Mouse (Mus musculus) adrenal gland, adult 8-10 months (tissue): ENCODE data around the gene Rubcn. TPM values are rescaled to one million over a fixed set of nuclear protein-coding genes. Genes with fewer than 3 reads are reported as not detected.
A peak's percentile ranks its signal among the peaks of the same experiment; 100 is the strongest.
"Not testable (repeated sequence)": the region's sequence is repeated elsewhere in the genome, so short reads cannot be mapped to it uniquely, and the experiment has no call there.

Experiments used
- DNase-seq: peaks from one replicate; pipeline ENCODE4 v3.0.0; 2022
- total RNA-seq, 4 experiments: library from RNA; stranded (reverse); gene quantifications; 2 replicates each; pipeline ENCODE4 v1.2.4; 2022

Rubcn gene
- 10 to 100 TPM; 31.0 to 60.3 (median 46.8) TPM for total RNA-seq

DNA sequence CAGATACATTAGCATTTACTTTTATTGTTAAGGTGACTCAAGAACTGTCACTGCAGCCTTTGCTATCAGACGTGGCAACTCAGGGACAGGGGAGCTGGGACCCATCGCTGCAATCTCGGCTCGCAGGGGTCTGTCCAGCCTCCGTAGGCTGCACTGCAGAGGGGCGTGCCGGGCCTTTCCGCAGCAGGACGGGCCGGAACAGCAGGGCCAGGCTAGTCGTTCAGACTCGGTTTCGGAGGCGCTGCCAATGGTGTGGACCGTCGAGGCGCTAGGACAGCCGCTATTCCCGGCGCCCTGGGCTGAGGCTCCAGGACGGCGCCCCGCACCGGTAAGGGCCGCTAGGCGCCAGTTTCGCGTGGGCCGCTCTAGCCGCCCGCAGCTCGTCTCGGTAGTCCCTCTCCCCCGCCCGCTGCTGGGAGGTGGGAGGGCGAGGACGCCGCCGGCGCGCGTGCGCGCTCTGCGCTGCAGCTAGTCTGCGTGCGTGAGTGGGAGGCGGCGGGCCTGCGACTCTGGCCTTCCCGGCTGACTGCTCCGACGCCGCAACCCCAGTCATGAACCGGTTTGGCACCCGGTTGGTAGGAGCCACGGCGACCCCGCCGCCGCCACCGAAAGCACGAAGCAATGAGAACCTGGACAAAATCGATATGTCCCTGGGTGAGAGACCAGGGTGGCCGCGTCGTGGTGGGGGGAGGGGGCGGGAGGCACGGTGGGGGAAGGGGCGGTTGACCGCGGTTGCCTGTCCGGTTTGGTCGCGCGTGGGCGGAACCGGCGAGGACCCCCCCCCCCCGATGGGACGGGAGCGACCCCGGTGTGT, at the start of gene Rubcn, which contains the start of gene Fyttd1:
Rubcn (minus strand) TSS at position 424 of the 814 bp plus-strand sequence.
Fyttd1 (plus strand) TSS at position 158 of the 814 bp plus-strand sequence.
- peak; percentile 93 for DNase-seq

DNA sequence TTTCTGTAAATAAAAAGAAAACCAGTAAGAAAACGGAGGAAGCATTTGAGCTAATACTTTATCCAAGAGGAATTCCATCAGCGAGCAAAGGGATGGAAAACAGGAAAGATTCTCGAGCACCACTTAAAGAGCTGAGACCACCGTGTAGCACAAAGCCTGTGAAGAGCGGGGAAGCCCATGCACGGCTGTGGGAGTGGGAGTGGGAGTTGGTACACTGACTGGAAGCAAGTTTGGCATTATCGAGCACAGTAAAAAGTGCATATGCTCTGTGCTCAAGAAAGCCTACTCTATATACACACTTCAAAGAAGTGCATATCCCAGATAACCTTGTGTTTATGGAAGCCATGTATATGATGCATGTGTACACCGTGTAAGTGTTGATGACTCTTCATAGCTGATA, 49.5 kb upstream of the Rubcn start:
- no peak for DNase-seq

DNA sequence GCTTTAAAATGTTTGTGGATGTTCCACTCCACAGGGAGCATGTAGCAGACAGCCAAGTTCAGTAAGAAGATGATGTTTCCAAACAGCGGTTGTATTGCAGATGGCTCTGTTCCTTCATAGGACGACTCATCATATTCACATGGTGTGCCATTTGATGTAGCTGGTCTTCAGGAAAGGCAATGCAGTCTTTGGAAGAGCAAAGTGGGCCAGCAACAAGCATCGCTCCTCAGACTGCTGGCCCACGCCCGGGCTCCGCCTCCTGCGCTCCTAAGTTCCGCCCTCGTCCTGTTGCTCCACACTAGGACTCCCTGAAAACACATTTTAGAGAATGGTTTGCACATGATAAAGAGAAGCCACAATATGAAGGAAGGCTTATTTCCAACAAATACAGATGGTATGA, 49.1 kb upstream of the Rubcn start:
- DNase-seq: not testable (repeated sequence)

DNA sequence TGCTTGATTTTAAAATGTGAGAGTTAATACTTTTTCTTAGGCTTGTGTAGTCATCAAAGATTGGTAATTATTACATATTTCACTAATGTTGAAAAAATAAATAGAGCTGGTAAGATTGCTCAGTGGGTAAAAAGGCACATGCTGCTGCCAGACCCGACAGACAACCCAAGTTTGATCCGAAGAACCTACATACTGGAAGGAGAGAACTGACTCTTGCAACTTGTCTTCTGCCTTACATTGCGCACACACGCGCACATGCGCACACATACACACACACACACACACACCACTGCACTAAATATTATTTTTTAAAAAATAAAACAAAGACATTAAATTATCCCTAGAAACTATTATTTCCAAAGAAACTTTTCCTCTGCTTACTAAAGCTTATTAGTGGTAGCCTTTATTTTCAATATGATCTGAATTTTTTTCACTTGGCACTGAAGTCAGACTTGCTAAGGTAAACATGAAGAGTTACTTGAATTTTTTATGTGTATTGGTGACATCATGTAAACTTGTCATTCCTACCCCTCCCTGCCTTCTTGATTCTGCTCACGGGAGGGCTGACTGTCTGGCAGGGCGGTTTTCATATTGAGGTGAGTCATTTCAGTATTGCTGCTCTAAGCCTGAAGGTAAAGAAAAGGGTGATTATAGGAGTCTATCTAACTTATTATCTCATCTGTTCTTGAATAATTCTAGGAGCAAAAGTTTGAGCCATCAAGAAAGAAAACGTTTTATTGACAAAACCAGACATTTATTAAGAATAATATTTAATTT, 37.9 kb upstream of the Rubcn start:
- no peak for DNase-seq

DNA sequence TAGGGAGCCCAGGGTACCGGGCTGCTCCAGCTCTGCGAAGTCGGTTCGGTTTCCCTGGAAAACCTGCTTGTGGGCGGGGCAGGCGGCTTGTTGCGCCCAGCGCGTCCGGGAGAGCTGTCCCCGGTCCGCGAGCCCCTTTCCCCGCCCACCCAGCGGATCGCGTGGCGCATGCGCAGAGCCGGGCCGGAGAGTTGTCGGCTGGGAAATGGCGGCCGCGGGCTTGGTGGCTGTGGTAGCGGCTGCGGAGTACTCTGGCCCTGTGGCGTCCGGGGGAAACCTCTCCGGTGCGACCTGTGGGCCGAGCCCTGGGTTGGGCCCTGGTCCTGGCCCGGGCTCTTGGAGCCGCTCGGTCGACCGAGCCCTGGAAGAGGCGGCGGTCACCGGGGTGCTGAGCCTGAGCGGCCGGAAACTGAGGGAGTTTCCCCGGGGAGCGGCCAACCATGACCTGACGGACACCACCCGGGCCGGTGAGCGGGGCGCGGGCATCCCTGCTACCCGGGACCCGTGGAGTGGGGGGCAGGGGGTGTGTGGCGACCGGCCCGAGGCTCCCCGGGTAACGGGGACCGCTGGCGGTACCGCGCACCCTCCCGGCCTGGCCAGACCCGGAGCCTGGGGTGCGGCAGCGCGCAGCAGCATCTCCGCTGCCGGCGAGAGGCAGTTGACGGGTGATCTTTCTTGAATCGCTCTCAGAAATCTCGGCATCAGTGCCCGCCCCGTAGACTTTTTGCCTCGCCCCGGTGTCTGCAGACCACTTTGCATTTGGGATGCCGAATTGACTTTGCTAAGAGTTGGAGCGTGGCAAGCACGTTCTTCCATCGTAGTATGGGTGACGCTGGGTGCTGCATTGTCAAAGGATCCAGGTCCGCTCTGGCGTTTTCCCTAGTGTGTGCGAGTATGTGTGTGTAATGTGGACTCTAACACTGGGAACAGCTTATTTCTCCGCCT, 36.6 kb upstream of the Rubcn start, which contains the start of gene Lrch3:
Lrch3 (plus strand) TSS at position 164 of the 945 bp plus-strand sequence.
- DNase-seq: peak; percentile 91

DNA sequence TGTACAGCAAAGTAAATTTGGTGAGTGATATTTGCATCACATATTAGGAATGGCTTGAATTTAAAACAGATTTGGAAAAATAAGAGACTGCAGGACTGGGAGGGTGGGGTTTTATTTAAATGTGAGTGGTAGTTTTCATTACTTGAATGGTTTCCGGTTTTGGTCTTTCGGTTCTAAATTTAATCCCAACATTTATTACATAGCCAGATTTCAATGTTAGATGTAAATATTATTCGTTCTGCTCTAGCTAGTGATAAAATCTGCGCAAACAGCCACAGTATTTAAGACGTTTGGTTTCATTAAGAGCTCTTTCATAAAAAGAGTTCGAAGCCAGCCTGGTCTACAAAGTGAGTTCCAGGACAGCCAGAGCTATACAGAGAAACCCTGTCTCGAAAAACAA, 35.6 kb upstream of the Rubcn start:
- DNase-seq: no peak

DNA sequence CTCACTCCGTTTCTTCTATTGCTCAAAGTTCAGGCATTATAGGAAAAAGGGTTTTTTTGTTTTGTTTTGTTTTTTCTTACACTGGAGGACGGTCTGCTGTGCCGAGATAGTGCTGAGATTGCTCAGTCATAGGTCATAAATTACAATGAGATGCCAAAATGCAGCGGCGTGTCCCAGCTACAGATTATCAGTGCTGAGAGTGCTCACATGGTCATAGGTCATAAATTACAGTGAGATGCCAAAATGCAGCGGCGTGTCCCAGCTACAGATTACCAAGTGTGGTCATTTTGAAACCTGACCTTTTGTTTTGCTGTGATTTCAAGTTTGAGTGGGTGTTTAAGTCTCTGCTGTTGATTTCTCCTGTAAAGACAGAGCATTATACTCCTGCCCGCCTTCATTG, 29.2 kb upstream of the Rubcn start:
- peak; percentile 73 for DNase-seq

DNA sequence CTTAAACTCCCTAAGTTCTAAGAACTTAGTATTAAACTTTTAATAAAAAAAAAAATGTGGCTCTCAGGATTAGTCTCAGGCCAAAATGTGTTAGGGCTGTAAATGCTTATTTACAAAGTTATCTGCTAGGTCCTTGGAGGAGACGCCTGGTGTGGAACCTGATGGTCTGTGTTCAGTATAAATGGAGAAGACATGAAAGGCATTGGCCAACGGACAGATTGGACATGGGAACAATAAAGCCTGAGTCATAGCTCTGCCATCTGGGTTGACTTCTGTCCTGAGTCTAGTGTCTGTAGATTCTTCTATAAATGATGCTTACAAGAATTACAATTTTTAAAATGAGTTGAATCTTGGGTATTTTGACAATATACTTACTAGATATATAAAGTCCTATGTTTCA, 28.6 kb upstream of the Rubcn start:
- no peak for DNase-seq

DNA sequence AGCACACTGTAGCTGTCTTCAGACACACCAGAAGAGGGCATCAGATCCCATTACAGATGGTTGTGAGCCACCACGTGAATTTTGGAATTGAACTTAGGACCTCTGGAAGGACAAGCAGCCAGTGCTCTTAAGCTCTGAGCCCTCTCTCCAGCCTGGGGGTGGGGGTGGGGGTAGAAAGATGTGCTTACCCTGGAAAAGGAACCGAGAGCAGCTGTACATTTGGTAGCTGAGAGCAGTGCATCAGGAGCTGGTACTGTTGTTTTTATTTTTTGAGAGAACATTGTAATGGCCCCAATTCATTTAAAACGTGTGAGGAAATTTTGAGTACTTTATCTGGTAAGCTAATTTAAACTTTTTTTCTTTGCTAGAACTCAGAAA, 24.5 kb upstream of the Rubcn start:
- no peak for DNase-seq

DNA sequence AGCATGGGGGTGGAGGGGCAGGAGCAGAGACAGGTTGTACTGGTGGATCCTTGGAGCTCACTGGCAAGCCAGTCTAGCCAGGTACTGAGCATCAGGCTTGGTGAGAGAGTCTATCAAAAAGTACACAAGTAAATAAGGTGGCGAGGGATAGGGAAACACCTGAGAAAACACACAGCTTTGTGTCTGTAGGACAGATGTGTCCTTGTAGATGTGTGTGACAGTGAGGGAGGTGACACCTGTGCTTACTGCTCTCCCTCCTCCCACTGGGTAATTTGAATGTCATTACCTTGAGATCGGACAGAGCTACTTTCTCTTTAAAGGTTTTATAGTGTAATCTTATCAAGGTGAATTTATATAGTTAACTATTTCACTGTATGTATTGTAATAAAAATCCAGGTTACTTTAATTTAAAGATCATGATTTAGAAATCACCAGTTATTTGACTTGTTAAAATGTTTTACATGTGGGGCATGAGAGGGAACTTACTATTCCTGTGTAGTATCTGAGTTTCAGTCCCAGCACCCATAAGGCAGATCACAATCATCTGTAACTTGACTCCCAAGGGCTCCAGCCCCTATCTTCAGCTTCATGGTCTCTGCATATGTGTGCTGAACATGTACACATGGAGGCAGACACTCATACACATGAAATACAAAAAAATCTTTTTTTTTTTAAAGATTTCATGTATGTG, 23.9 kb upstream of the Rubcn start:
- no peak for DNase-seq

DNA sequence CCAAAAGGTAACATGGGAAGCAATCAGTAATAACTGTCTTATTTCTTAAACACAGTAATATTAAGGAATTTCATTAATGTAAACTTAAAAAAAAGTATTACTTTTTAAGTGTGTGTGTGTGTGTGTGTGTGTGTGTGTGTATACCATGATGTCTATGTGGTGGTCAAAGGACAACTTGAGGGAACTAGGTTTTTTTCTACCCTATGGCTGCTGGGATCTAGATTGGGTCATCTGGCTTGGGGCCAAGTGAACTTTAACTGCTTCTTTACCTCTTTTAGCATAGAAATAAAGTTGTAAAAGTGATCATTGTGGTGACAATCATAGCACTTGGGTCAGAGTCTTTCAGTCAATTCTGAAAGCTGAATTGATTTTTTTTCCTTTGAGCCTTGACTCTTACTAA, 18.6 kb upstream of the Rubcn start:
- DNase-seq: no peak

DNA sequence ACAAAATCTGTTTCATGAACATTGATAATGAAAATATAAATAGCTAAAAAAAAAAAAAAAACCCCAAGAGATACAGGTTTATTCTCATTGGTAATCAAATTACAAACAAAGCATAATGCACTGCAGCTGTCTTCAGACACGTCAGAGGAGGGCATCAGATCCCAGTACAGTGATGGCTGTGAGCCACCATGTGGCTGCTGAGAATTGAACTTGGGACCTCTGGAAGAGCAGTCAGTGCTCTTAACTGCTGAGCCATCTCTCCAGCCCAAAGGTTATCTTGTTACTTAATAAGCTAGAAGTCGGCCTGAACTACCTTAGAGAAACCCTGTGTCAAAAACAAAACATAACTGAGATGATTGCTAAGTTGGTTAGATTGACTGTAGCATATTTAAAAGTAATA, 12.3 kb upstream of the Rubcn start:
- no peak for DNase-seq

DNA sequence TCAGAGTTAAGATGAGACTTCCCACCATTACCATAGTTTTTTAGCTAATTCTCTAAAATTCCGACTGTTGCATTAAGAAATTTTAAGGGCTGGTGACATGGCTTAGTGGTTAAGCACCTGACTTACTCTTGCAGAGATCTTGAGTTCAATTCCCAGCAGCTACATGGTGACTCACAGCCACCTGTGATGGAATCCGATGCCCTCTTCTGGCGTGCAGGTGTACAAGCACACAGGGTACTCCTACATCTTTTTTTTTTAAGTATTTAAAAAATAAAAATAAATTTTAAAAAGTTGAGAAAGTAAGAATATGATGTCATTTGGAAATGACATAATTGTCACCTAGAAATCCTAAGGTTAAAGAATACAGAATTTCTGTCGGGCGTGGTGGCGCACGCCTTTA, 10.4 kb upstream of the Rubcn start:
- DNase-seq: no peak

DNA sequence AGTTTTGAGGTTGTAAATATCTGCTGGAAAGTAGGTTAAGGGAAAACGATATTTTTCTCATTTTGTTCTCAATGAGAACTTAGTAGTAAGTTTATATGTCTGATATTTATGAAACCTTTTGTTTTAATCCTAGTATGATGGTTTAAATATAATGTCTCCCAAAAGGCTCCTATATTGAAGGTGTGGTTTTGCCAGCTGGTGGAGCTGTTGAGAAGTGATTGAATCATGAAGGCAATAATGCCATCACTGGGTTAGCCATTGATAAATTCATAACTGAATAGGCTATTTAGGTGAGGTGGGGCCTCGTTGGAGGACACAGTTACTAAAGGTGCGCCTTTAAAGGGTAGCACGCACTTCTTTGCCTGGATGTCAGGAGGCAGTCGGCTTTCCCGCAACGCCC, 4.0 kb upstream of the Rubcn start:
- DNase-seq: no peak

DNA sequence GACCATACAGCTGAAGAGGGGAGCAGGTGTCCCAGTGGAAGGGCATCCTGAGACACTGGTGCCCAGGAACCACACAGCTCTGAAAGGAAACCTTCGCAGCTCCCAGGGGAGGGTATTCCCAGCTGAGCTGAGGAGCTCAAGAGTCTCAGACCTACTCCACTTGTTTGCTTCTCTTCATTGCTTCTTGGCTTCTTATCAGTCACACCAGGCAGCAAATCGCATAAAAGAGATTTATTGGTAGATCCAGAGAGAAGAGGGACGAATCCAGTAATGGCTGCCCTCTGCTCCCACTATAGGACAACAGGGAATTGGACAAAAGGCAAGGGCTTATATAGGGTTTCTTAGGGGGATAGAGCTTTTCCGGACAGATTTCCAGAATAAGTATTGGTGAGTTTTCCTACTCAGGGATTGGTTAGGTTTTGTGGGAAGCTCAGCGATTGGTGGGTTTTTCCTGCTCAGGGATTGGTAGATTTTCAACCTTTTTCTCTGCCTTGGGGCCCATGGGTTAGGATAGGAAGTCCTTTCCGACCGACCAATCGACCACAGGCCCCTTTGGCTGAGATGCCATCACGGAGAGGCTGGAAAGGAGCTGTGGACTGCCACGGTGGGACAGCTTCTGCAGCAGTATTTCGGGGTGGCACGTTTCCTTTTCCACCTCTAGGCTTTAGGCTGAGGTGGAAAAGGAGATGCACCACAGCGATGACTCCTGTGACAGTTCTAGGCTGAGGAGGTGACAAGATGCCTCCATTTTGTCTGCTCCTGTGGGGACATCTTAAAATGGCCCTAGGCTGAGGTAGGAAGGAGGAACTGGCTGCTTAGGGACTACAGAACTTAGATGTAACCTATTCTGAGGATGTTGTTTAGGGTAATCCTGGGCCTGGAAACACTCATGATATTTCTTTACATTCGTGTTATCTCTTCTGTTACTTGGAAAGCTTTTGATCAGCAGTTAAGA, 1.7 kb upstream of the Rubcn start:
- no peak for DNase-seq

DNA sequence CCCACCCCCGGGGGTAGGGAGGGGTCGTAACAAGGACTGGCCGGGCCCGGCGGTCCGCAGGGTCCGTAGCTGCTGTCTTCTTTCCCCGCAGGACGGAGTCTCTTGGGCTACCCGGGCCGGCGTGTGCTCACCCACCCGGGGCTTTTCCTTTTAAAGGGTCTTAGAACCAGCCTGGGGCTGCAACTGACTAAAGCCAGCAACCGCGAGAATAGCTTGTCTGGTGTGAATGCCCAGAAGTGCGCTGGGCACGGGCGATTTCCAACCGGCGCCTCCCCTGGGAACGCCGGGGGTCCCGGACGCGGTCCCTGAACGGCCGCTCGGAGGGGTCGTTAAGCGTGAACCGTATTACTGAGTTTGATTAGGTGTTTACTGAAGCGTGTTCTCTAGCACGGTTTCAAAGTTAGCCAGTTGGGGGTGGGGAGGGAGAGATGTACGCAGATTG, 612 bp upstream of the Rubcn start:
- DNase-seq: no peak

DNA sequence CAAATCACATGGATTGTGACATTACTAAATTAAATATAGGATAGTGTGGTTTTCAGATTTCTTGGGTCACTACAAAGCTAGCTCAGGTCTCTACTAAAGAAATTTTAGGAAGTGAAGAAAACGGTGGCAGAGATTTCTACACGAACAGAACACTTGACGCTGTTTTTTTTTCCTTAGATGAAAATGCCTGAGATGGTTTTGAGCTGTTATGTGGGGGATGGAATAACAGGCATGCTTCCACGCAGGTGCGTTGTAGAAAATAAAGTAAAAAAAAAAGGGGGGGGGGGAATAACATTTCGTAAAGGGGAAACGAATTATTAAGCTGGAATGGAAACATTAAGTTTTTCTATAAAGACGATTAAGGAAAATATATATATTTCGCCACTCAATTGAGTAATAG, 735 bp downstream of the Rubcn start:
- DNase-seq: no peak

DNA sequence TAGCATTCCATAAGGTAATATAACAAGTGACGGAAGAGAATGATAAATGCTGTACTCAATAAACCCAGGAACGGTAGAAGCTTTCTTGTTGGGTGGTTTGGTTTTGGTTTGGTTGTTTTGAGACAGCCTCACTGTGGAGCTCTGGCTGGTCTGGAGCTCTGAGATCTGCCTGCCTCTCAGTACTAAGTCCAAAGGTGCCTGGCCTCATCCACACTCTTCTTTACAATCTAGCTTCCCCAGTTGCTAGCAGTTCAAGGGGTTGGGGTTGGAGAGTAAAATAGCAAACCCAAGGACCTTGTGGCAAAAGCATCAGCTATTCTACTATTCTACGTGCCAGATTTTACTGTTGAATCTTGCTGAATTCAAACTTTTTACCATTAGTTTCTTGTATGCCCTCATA, 1.7 kb downstream of the Rubcn start:
- no peak for DNase-seq

DNA sequence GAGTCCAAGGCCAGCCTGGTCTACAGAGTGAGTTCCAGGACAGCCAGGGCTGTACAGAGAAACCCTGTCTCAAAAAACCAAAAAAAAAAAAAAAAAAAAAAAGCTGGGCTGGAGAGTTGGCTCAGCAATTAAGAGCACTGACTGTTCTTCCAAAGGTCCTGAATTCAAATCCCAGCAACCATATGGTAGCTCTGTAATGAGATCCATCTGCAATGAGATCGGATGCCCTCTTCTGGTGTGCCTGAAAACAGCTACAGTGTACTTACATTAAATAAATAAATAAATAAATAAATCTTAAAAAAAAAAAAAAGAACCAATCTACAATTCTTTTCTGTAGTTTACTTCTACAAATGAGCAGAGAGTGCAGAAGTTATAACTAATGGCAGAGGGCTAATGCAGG, 2.3 kb downstream of the Rubcn start:
- DNase-seq: not testable (repeated sequence)

DNA sequence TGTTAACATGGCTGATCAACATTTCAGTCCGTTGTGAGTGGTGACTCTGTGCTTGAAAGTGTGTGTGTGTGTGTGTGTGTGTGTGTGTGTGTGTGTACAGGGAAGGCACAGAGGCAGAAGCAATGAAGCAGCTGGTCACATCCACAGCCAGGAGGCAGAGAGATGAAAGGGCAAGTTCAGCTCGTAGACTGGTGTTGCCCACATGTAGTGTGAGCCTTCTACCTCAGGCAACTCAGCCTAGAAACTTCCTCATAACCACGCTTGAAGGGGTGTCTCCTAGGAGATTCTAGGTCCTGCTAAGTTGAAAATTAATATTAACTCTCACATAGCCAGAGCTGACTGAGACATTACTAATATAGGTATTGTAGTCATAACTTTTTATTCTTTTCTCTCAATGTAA, 4.2 kb downstream of the Rubcn start:
- DNase-seq: no peak

DNA sequence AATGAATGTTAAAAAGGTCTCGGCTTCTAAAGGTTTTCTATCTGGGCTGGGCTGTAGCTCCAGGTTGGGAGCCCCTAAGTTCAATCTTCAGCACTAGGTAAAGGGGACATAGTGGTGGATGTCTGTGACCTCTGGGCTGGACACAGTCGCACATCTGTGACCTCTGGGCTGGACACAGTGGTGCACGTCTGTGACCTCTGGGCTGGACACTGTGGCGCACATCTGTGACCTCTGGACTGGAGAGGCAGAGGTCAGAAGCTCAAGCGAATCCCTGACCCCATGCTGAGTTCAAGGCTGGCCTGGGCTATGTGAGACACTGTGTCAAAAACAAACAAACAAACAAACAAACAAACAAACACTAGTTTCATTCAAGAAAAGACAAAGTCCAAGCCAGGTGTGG, 7.3 kb downstream of the Rubcn start:
- no peak for DNase-seq
